Mouse (Mus musculus): Measurements from ENCODE around the gene Sp2.

DNA sequence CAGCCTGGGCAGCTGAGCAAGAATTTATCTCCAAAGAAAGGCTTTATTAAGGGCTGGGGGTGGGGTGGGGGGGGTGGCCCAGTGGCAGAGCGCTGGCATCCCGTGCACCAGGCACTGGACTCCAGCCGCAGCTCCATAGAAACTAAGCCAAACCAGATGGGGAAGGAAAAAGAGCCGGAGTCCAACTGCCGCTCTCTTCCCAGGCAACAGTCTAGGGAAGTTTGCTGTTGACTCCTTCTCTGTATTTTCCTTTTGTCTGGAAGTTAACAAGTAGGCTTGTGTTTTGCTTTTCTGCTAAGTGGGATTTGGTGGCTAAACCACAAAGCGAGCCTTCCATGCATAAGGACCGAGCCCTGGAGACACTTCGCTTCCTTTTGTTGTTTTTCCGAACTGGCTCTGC is 36.3 kb downstream of the Sp2 start:
- no peak for TF ChIP-seq CTCF (IDR thresholded peaks at IDR 0.05; ENCODE audit: borderline replicate concordance, insufficient read depth, low read length)
- TF ChIP-seq POLR2A (IDR thresholded peaks at IDR 0.05; ENCODE audit: low read depth, low read length) = no peak
